Mouse (Mus musculus) embryonic facial prominence, embryonic 14.5 days (tissue): Measurements from ENCODE around the gene Slc39a12. TPM values are rescaled to one million over a fixed set of nuclear protein-coding genes. Genes with fewer than 3 reads are reported as not detected.

ENCODE experiments used
- ATAC-seq: fragments of 200-750 bp; cut with Nextera tagmentation; 2 replicates; pipeline ENCODE4 v1.8.0; 2017; ENCODE audit warnings: low read depth, moderate number of reproducible peaks, moderate TSS enrichment
- DNase-seq: peaks from one replicate; pipeline ENCODE4 v3.0.0-alpha.2; 2015; ENCODE audit warnings: low spot score
- H3K27ac ChIP-seq: fragments of 300-500 bp; sonication (generic); replicated peaks from 2 replicates; pipeline ENCODE4 v1.5.1; 2014; ENCODE audit warnings: low read depth, mild to moderate bottlenecking, low read length, moderate library complexity
- H3K27me3 ChIP-seq: fragments of 300-500 bp; sonication (generic); replicated peaks from 2 replicates; pipeline ENCODE4 v1.6.1; 2014; ENCODE audit warnings: low read length; ENCODE audit not compliant: control insufficient read depth, insufficient read depth
- H3K36me3 ChIP-seq: fragments of 300-500 bp; sonication (generic); 2 replicates; pipeline ENCODE4 v1.6.1; 2014; ENCODE audit warnings: low read length, mixed read lengths; ENCODE audit not compliant: control insufficient read depth, insufficient read depth
- H3K4me1 ChIP-seq: fragments of 300-500 bp; sonication (generic); 2 replicates; pipeline ENCODE4 v1.6.1; 2014; ENCODE audit warnings: antibody characterized with exemption, low read length; ENCODE audit not compliant: control insufficient read depth, insufficient read depth
- H3K4me2 ChIP-seq: fragments of 300-500 bp; sonication (generic); 2 replicates; pipeline ENCODE4 v1.6.1; 2014; ENCODE audit warnings: low read depth, mild to moderate bottlenecking, low read length, moderate library complexity, mixed read lengths
- H3K4me3 ChIP-seq: fragments of 300-500 bp; sonication (generic); 2 replicates; pipeline ENCODE4 v1.5.1; 2014; ENCODE audit warnings: low read depth, mild to moderate bottlenecking, low read length
- H3K9ac ChIP-seq: fragments of 300-500 bp; sonication (generic); 2 replicates; pipeline ENCODE4 v1.6.1; 2014; ENCODE audit warnings: low read depth, mild to moderate bottlenecking, low read length, moderate library complexity, mixed read lengths
- H3K9me3 ChIP-seq: fragments of 300-500 bp; sonication (generic); 2 replicates; pipeline ENCODE4 v1.6.1; 2016; ENCODE audit warnings: low read length; ENCODE audit not compliant: control insufficient read depth
- WGBS: fragments of 180-500 bp; shearing (Covaris S2); extraction: QIAGEN DNeasy Blood & Tissue Kit; methylation state at CpG from one replicate; pipeline ENCODE4 v1.1.7; 2014; 5-methylcytosine and 5-hydroxymethylcytosine counted together
- polyA plus RNA-seq: library from polyadenylated mRNA; unstranded; fragments of >200 nt; fragmentation: Nextera tagmentation; extraction: Ambion mirVana; gene quantifications from 2 replicates; pipeline ENCODE4 v1.2.1, GENCODE M21; 2014

Slc39a12 gene
- polyA plus RNA-seq, 1 experiment from 2014 or later: 0.36 TPM

DNA sequence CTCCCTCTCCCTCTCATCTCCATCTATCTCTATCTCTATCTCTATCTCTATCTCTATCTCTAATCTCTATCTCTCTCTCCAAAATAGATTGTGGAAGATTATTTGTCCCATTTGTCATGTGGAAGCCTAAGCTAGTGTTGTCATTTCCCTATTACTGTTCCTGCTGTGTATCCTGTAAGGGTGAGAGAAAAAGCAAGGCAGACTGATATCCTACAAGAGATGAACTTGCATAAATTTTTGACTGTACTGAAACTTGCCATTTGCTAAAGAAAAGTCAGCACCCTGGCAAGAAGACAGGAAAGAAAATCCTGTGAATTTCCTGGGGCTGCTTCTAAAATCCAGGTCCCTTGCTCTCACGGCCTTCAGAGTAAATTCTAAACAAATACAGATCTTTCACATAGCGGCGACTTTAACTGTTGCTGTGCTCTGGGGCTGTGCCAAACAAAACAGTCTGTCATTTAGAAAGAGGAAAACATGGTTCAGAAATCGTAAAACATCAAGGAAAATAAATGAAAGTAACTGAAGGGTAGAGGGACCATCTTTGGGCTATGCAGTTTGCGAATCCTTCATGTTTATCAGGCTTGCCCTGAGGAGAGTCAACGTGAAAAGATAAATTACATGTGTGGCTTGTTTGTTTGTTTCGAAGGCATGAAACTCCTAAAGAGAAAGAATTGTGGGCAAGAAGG lies 67.0 kb downstream of the Slc39a12 start:
- H3K4me3 ChIP-seq: no peak overlapping the region
- no peak overlapping the region for H3K27ac ChIP-seq
- no peaks in the 10 kb centered on the region for H3K36me3 ChIP-seq
- H3K9me3 ChIP-seq: 0 out of 2 replicates have a peak, but pooled peaks cover 4% of the 10 kb centered on the region
- peak; percentile 72 for DNase-seq
- WGBS: 41% methylated on average over 7 of the region's 7 CpGs
- peaks cover 4% of the 10 kb centered on the region; the same call in 1 of the 2 replicates for H3K4me1 ChIP-seq
- no peaks in the 10 kb centered on the region for H3K27me3 ChIP-seq
- ATAC-seq: no peak
- no peak overlapping the region for H3K9ac ChIP-seq
- no peak overlapping the region for H3K4me2 ChIP-seq

DNA sequence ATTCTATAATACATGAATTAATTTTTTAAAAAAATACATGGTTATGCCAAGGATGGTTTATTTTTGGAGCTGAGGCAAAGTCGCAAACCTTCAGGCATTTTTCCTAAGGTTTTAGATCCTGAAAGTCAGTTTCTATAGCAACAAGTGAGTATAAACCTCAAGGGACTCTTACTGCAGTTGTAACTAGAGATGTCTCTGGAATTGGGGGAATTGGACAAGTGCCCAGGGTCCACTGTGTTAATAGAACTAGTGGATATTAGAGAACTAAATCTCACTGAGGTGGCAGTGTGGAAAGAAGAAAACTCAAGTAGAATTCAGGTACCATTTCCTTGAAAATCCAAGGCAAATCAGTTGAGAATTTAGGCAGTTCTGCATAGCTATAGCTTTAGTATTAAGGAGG lies 76.3 kb downstream of the Slc39a12 start:
- H3K27ac ChIP-seq: no peak overlapping the region
- no peaks in the 10 kb centered on the region for H3K9me3 ChIP-seq
- no peaks in the 10 kb centered on the region for H3K36me3 ChIP-seq
- peak; percentile 81 for DNase-seq
- H3K4me3 ChIP-seq: no peak overlapping the region
- ATAC-seq: no peak
- H3K4me2 ChIP-seq: no peak overlapping the region
- 18% methylated on average over 1 of the region's 1 CpGs for WGBS
- H3K9ac ChIP-seq: no peak overlapping the region
- H3K4me1 ChIP-seq: 0 out of 2 replicates have a peak, but pooled peaks cover 6% of the 10 kb centered on the region
- no peaks in the 10 kb centered on the region for H3K27me3 ChIP-seq

DNA sequence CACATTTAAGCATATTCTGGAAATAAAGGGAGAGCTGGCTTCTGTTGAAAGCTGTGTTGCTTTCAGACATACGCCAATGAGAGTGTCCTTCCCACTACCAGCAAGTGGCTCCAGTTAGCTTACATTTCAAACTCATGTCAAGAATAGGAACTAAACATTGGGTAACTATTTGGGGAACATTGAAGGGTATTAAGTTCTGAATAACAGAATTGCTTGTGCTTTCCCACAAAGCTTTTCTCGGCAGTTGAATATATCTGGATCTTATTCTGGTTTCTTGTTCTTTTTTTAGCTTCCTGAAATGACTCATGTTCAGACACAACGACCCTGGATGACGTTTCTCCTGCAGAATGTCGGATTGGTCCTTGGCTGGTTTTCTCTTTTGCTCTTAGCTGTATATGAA lies 106.0 kb downstream of the Slc39a12 start:
- no peaks in the 10 kb centered on the region for H3K36me3 ChIP-seq
- no peaks in the 10 kb centered on the region for H3K9me3 ChIP-seq
- WGBS: 71% methylated on average over 5 of the region's 5 CpGs
- no peaks in the 10 kb centered on the region for H3K4me1 ChIP-seq
- no peak for ATAC-seq
- no peak for DNase-seq
- no peak overlapping the region for H3K4me2 ChIP-seq
- no peak overlapping the region for H3K27ac ChIP-seq
- H3K27me3 ChIP-seq: no peaks in the 10 kb centered on the region
- H3K9ac ChIP-seq: no peak overlapping the region
- no peak overlapping the region for H3K4me3 ChIP-seq

DNA sequence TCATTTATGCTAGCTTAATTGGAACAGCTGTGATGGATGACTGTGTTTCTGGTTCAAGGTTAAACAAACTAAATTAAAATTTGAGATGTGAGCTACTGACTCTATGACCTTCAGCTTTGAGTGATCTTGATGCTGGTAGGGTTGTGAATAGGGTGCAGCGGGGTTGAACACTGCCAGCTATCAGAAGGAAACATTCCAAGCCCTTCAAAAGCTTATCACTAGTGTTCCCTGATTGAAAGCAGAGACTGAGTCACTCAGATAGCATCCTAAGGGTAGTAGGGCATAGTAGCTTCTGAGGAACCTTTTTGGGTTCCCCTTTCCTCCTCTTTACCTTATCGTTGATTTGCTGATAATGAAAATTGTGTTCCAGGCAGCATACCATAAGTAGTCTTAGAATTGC lies 108.0 kb downstream of the Slc39a12 start:
- H3K9ac ChIP-seq: no peak overlapping the region
- no peaks in the 10 kb centered on the region for H3K36me3 ChIP-seq
- no peak overlapping the region for H3K27ac ChIP-seq
- no peaks in the 10 kb centered on the region for H3K4me1 ChIP-seq
- H3K27me3 ChIP-seq: no peaks in the 10 kb centered on the region
- no peak overlapping the region for H3K4me3 ChIP-seq
- no peaks in the 10 kb centered on the region for H3K9me3 ChIP-seq
- ATAC-seq (no peak), DNase-seq (no peak)
- no peak overlapping the region for H3K4me2 ChIP-seq
- WGBS: 74% methylated on average over 2 of the region's 2 CpGs

DNA sequence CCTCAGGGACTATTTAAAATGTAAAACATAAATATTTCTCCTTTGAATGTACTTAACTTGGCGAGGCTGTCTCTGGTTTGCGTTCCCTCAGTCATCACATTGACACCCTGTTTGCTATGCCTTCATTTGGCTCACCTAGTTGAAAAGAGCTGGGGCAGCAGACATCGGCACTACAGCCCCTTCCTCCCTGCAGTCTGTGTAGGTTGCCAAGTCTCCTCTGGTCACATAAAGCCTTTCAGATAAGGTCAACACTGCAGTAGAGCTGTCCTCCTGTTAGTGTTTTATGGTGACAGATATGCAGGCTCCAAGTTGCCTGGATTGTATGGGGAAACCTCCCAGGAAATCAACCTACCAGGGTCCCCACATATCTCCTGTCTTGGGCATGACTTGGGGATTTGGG lies 114.4 kb downstream of the Slc39a12 start:
- WGBS: 31% methylated on average over 3 of the region's 3 CpGs
- H3K4me3 ChIP-seq: no peak overlapping the region
- no peak overlapping the region for H3K4me2 ChIP-seq
- no peaks in the 10 kb centered on the region for H3K27me3 ChIP-seq
- no peak overlapping the region for H3K27ac ChIP-seq
- H3K9ac ChIP-seq: no peak overlapping the region
- no peaks in the 10 kb centered on the region for H3K36me3 ChIP-seq
- H3K4me1 ChIP-seq: no peaks in the 10 kb centered on the region
- DNase-seq: no peak
- H3K9me3 ChIP-seq: no peaks in the 10 kb centered on the region
- ATAC-seq: no peak

DNA sequence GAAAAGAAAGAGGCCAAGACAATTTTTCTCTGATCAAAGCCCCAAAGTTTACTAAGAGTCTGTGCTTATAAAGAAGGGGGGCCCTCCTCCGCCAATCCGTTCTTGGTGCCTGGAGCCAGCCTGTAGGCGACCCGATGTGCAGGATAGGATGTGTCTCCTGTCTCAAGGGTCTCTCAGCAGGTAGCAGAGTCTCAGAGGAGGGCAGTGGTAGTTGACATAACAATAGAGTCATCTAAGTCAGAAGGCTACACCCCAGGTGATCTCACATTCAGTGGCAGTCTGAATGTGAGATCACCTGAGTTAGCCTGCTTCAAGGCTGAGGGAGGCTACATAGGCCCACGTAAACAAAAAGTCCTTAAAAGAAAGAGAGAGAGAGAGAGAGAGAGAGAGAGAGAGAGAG lies 130.1 kb downstream of the Slc39a12 start:
- no peak overlapping the region for H3K9ac ChIP-seq
- no peak overlapping the region for H3K4me3 ChIP-seq
- no peak overlapping the region for H3K27ac ChIP-seq
- H3K27me3 ChIP-seq: no peaks in the 10 kb centered on the region
- no peak for DNase-seq
- WGBS: 43% methylated on average over 5 of the region's 5 CpGs
- H3K9me3 ChIP-seq: peaks cover 7% of the 10 kb centered on the region
- no peaks in the 10 kb centered on the region for H3K36me3 ChIP-seq
- no peak overlapping the region for H3K4me2 ChIP-seq
- no peaks in the 10 kb centered on the region for H3K4me1 ChIP-seq
- ATAC-seq: no peak

- DNase-seq: peak; percentile 27
- Histone ChIP-seq H3K9ac (no peak overlapping the region), H3K27ac (no peak overlapping the region), H3K9me3 (no peaks in the 10 kb centered on the region), H3K4me2 (no peak overlapping the region), H3K36me3 (no peaks in the 10 kb centered on the region), H3K4me3 (no peak overlapping the region), H3K4me1 (no peaks in the 10 kb centered on the region), H3K27me3 (no peaks in the 10 kb centered on the region)
- 79% methylated on average over 3 of the region's 3 CpGs for WGBS
- ATAC-seq: no peak
Observed at GRCm38 (mm10) chr2:14534325-14535077, 146.4 kb downstream of the Slc39a12 start.

- WGBS: 54% methylated on average over 3 of the region's 3 CpGs
- Histone ChIP-seq H3K27me3 (no peaks in the 10 kb centered on the region), H3K9ac (no peak overlapping the region), H3K27ac (no peak overlapping the region), H3K36me3 (no peaks in the 10 kb centered on the region), H3K4me3 (no peak overlapping the region), H3K4me1 (no peaks in the 10 kb centered on the region), H3K4me2 (no peak overlapping the region), H3K9me3 (no peaks in the 10 kb centered on the region)
- no peak for ATAC-seq
- peak; percentile 16 for DNase-seq
Observed at GRCm38 (mm10) chr2:14535246-14535671, 147.1 kb downstream of the Slc39a12 start.
